Mouse (Mus musculus): ENCODE results near the gene Snupn. TPM values are rescaled to one million over a fixed set of nuclear protein-coding genes. Genes with fewer than 3 reads are reported as not detected.

The Snupn gene
- total RNA-seq, 1 experiment: 18.2 TPM

GRCm38 (mm10) chr9:56961591-56961990 lies 10.9 kb downstream of the Snupn start:
- Histone ChIP-seq H3K9ac (ENCODE audit: insufficient read depth, low read depth, low read length, poor library complexity, severe bottlenecking) (no peak overlapping the region), H3K4me3 (ENCODE audit: insufficient read depth in 1 of 2, low read depth in 1 of 2, low read length in 2 of 2, poor library complexity in 1 of 2, severe bottlenecking in 1 of 2) (no peak overlapping the region), H3K4me1 (ENCODE audit: control insufficient read depth in 2 of 2, insufficient read depth in 2 of 2, low read length in 2 of 2, poor library complexity in 1 of 2) (no peaks in the 10 kb centered on the region; a peak in 1 of 4 replicates), H3K9me3 (ENCODE audit: control insufficient read depth, insufficient read depth, low read depth, low read length) (no peaks in the 10 kb centered on the region), H3K36me3 (ENCODE audit: control insufficient read depth, insufficient read depth, low read length, poor library complexity, severe bottlenecking) (peaks cover 2% of the 10 kb centered on the region), H3K27ac (ENCODE audit: insufficient read depth, low read depth, low read length, poor library complexity, severe bottlenecking) (no peak overlapping the region)
- in situ Hi-C loops (cut with MboI; ENCODE audit: low sequenced_read_pairs in 2 of 2, unreplicated experiment in 2 of 2): no loop called here
- DNase-seq (ENCODE audit: low read depth, low spot score): no peak
- no peak for TF ChIP-seq CHD2 (IDR thresholded peaks at IDR 0.05; ENCODE audit: low read depth, low read length)

GRCm38 (mm10) chr9:56970158-56970557 lies 19.5 kb downstream of the Snupn start:
- Histone ChIP-seq H3K4me3 (ENCODE audit: insufficient read depth in 1 of 2, low read depth in 1 of 2, low read length in 2 of 2, poor library complexity in 1 of 2, severe bottlenecking in 1 of 2) (no peak overlapping the region), H3K36me3 (ENCODE audit: control insufficient read depth, insufficient read depth, low read length, poor library complexity, severe bottlenecking) (peaks cover 4% of the 10 kb centered on the region; the same call in 1 of the 2 replicates), H3K9me3 (ENCODE audit: control insufficient read depth, insufficient read depth, low read depth, low read length) (no peaks in the 10 kb centered on the region), H3K9ac (ENCODE audit: insufficient read depth, low read depth, low read length, poor library complexity, severe bottlenecking) (no peak overlapping the region), H3K4me1 (ENCODE audit: control insufficient read depth in 2 of 2, insufficient read depth in 2 of 2, low read length in 2 of 2, poor library complexity in 1 of 2) (no peaks in the 10 kb centered on the region), H3K27ac (ENCODE audit: insufficient read depth, low read depth, low read length, poor library complexity, severe bottlenecking) (no peak overlapping the region)
- TF ChIP-seq MAFK (IDR thresholded peaks at IDR 0.05; ENCODE audit: insufficient read depth, low read depth, low read length): no peak
- no peak for TF ChIP-seq HCFC1 (IDR thresholded peaks at IDR 0.05; ENCODE audit: borderline replicate concordance, insufficient read depth, low read length)
- TF ChIP-seq ZNF384 (IDR thresholded peaks at IDR 0.05; ENCODE audit: low read depth, low read length): no peak
- no peak for TF ChIP-seq ZC3H11A (IDR thresholded peaks at IDR 0.05; ENCODE audit: borderline replicate concordance, low read depth, low read length)
- no peak for TF ChIP-seq CHD2 (IDR thresholded peaks at IDR 0.05; ENCODE audit: low read depth, low read length)
- in situ Hi-C loops (cut with MboI; ENCODE audit: low sequenced_read_pairs in 2 of 2, unreplicated experiment in 2 of 2): no loop called here
- DNase-seq (ENCODE audit: low read depth, low spot score): no peak

- Histone ChIP-seq H3K36me3 (ENCODE audit: control insufficient read depth, insufficient read depth, low read length, poor library complexity, severe bottlenecking) (peaks cover 5% of the 10 kb centered on the region; the same call in 1 of the 2 replicates), H3K4me1 (ENCODE audit: control insufficient read depth in 2 of 2, insufficient read depth in 2 of 2, low read length in 2 of 2, poor library complexity in 1 of 2) (no peaks in the 10 kb centered on the region), H3K9me3 (ENCODE audit: control insufficient read depth, insufficient read depth, low read depth, low read length) (no peaks in the 10 kb centered on the region), H3K27ac (ENCODE audit: insufficient read depth, low read depth, low read length, poor library complexity, severe bottlenecking) (no peak overlapping the region), H3K4me3 (ENCODE audit: insufficient read depth in 1 of 2, low read depth in 1 of 2, low read length in 2 of 2, poor library complexity in 1 of 2, severe bottlenecking in 1 of 2) (no peak overlapping the region), H3K9ac (ENCODE audit: insufficient read depth, low read depth, low read length, poor library complexity, severe bottlenecking) (no peak overlapping the region)
- no peak for TF ChIP-seq CHD2 (IDR thresholded peaks at IDR 0.05; ENCODE audit: low read depth, low read length)
- no peak for TF ChIP-seq ZC3H11A (IDR thresholded peaks at IDR 0.05; ENCODE audit: borderline replicate concordance, low read depth, low read length)
- TF ChIP-seq HCFC1 (IDR thresholded peaks at IDR 0.05; ENCODE audit: borderline replicate concordance, insufficient read depth, low read length): no peak
- TF ChIP-seq ZNF384 (IDR thresholded peaks at IDR 0.05; ENCODE audit: low read depth, low read length): no peak
- no peak for TF ChIP-seq MAFK (IDR thresholded peaks at IDR 0.05; ENCODE audit: insufficient read depth, low read depth, low read length)
- DNase-seq (ENCODE audit: low read depth, low spot score): no peak
- in situ Hi-C loops (cut with MboI; ENCODE audit: low sequenced_read_pairs in 2 of 2, unreplicated experiment in 2 of 2): no loop called here
Measured at GRCm38 (mm10) chr9:56973960-56974524, 23.4 kb downstream of the Snupn start.

GRCm38 (mm10) chr9:56975199-56975598 lies 24.5 kb downstream of the Snupn start:
- no peak overlapping the region for H3K4me3 ChIP-seq (ENCODE audit: insufficient read depth in 1 of 2, low read depth in 1 of 2, low read length in 2 of 2, poor library complexity in 1 of 2, severe bottlenecking in 1 of 2)

GRCm38 (mm10) chr9:56980186-56980585 lies 29.5 kb downstream of the Snupn start:
- H3K9ac ChIP-seq (ENCODE audit: insufficient read depth, low read depth, low read length, poor library complexity, severe bottlenecking): no peak overlapping the region
- no peak overlapping the region for H3K27ac ChIP-seq (ENCODE audit: insufficient read depth, low read depth, low read length, poor library complexity, severe bottlenecking)
- in situ Hi-C loops (cut with MboI; ENCODE audit: low sequenced_read_pairs in 2 of 2, unreplicated experiment in 2 of 2): no loop called here
- H3K36me3 ChIP-seq (ENCODE audit: control insufficient read depth, insufficient read depth, low read length, poor library complexity, severe bottlenecking): peaks cover 3% of the 10 kb centered on the region
- no peak overlapping the region for H3K4me3 ChIP-seq (ENCODE audit: insufficient read depth in 1 of 2, low read depth in 1 of 2, low read length in 2 of 2, poor library complexity in 1 of 2, severe bottlenecking in 1 of 2)
- TF ChIP-seq ZNF384 (IDR thresholded peaks at IDR 0.05; ENCODE audit: low read depth, low read length): no peak
- no peak for TF ChIP-seq ZC3H11A (IDR thresholded peaks at IDR 0.05; ENCODE audit: borderline replicate concordance, low read depth, low read length)
- TF ChIP-seq CHD2 (IDR thresholded peaks at IDR 0.05; ENCODE audit: low read depth, low read length): no peak
- no peak for TF ChIP-seq MAFK (IDR thresholded peaks at IDR 0.05; ENCODE audit: insufficient read depth, low read depth, low read length)
- TF ChIP-seq HCFC1 (IDR thresholded peaks at IDR 0.05; ENCODE audit: borderline replicate concordance, insufficient read depth, low read length): no peak
- H3K4me1 ChIP-seq (ENCODE audit: control insufficient read depth in 2 of 2, insufficient read depth in 2 of 2, low read length in 2 of 2, poor library complexity in 1 of 2): 0 out of 4 replicates have a peak, but pooled peaks cover 0 to 3% of the 10 kb centered on the region in 2 experiments
- no peak for DNase-seq (ENCODE audit: low read depth, low spot score)
- H3K9me3 ChIP-seq (ENCODE audit: control insufficient read depth, insufficient read depth, low read depth, low read length): no peaks in the 10 kb centered on the region

More at GRCm38 (mm10) chr9:56975199-56975598, 24.5 kb downstream of the Snupn start:
- Histone ChIP-seq H3K27ac (ENCODE audit: insufficient read depth, low read depth, low read length, poor library complexity, severe bottlenecking) (no peak overlapping the region), H3K4me1 (ENCODE audit: control insufficient read depth in 2 of 2, insufficient read depth in 2 of 2, low read length in 2 of 2, poor library complexity in 1 of 2) (no peaks in the 10 kb centered on the region), H3K36me3 (ENCODE audit: control insufficient read depth, insufficient read depth, low read length, poor library complexity, severe bottlenecking) (peaks cover 5% of the 10 kb centered on the region; the same call in 1 of the 2 replicates), H3K9me3 (ENCODE audit: control insufficient read depth, insufficient read depth, low read depth, low read length) (no peaks in the 10 kb centered on the region), H3K9ac (ENCODE audit: insufficient read depth, low read depth, low read length, poor library complexity, severe bottlenecking) (no peak overlapping the region)
- TF ChIP-seq ZC3H11A (IDR thresholded peaks at IDR 0.05; ENCODE audit: borderline replicate concordance, low read depth, low read length): no peak
- no peak for TF ChIP-seq MAFK (IDR thresholded peaks at IDR 0.05; ENCODE audit: insufficient read depth, low read depth, low read length)
- TF ChIP-seq ZNF384 (IDR thresholded peaks at IDR 0.05; ENCODE audit: low read depth, low read length): no peak
- TF ChIP-seq CHD2 (IDR thresholded peaks at IDR 0.05; ENCODE audit: low read depth, low read length): no peak
- no peak for TF ChIP-seq HCFC1 (IDR thresholded peaks at IDR 0.05; ENCODE audit: borderline replicate concordance, insufficient read depth, low read length)
- no peak for DNase-seq (ENCODE audit: low read depth, low spot score)
- in situ Hi-C loops (cut with MboI; ENCODE audit: low sequenced_read_pairs in 2 of 2, unreplicated experiment in 2 of 2): no loop called here

Data from ES-E14 (cell line).